Mouse (Mus musculus): ENCODE data around the gene Nucb2.

GRCm38 (mm10) chr7:116515059-116515458 is 10.9 kb downstream of the Nucb2 start:
- TF ChIP-seq CTCF (conservative IDR thresholded peaks at IDR 0.05; ENCODE audit: low read length) = no peak
- no peak for TF ChIP-seq NANOG (IDR thresholded peaks at IDR 0.05; ENCODE audit: borderline replicate concordance, low read length)
- TF ChIP-seq POU5F1 (IDR thresholded peaks at IDR 0.05; ENCODE audit: borderline replicate concordance, low read length) = no peak

Measured in E14TG2a.4 (cell line).